Mouse (Mus musculus) brain, embryonic 14.5 days (tissue): ENCODE results near the gene Scfd2. TPM values are rescaled to one million over a fixed set of nuclear protein-coding genes. Genes with fewer than 3 reads are reported as not detected.

Experiments used
- DNase-seq: peaks from one replicate; pipeline ENCODE4 v3.0.0-alpha.2; 2011; ENCODE audit warnings: low read depth
- CTCF ChIP-seq: fragments of 200-500 bp; IDR thresholded peaks from 2 replicates; pipeline ENCODE4 v1.5.1; 2012; ENCODE audit warnings: inconsistent platforms, mild to moderate bottlenecking, moderate library complexity, borderline replicate concordance; ENCODE audit not compliant: insufficient read depth, insufficient read length; ENCODE audit errors: extremely low read depth
- POLR2A ChIP-seq: fragments of 200-500 bp; IDR thresholded peaks from 2 replicates; pipeline ENCODE4 v1.6.1; 2012; ENCODE audit warnings: mild to moderate bottlenecking, inconsistent platforms, borderline replicate concordance; ENCODE audit not compliant: poor library complexity, insufficient read depth, insufficient read length, severe bottlenecking; ENCODE audit errors: extremely low read depth
- polyA plus RNA-seq: library from polyadenylated mRNA; depleted of rRNA; stranded (reverse); fragments of >200 nt; gene quantifications from 2 replicates; pipeline ENCODE4 v1.2.3, GENCODE M21; 2012

Scfd2 gene
- polyA plus RNA-seq, 1 experiment, result 15.4 TPM

- no peak for DNase-seq
- no peak for TF ChIP-seq CTCF
- TF ChIP-seq POLR2A, result no peak
These were observed 140.2 kb downstream of the Scfd2 start for GRCm38 (mm10) chr5:74391346-74391745.

GRCm38 (mm10) chr5:74388849-74389248, 142.7 kb downstream of the Scfd2 start:
- TF ChIP-seq CTCF (no peak), POLR2A (no peak)
- peak; percentile 93 for DNase-seq

GRCm38 (mm10) chr5:74388101-74388500, 143.5 kb downstream of the Scfd2 start:
- DNase-seq, result peak; percentile 77
- TF ChIP-seq CTCF (no peak), POLR2A (no peak)

- no peak for TF ChIP-seq CTCF
- TF ChIP-seq POLR2A, result no peak
These were observed 144.2 kb downstream of the Scfd2 start for GRCm38 (mm10) chr5:74387143-74387886.

GRCm38 (mm10) chr5:74380045-74380444, 151.5 kb downstream of the Scfd2 start:
- no peak for DNase-seq
- TF ChIP-seq POLR2A (no peak), CTCF (no peak)

More at GRCm38 (mm10) chr5:74387143-74387886, 144.2 kb downstream of the Scfd2 start:
- no peak for DNase-seq

GRCm38 (mm10) chr5:74366710-74367101, 164.9 kb downstream of the Scfd2 start:
- DNase-seq, result no peak
- TF ChIP-seq POLR2A (no peak), CTCF (no peak)

- DNase-seq, result peak; percentile 54
- no peak for TF ChIP-seq POLR2A
- no peak for TF ChIP-seq CTCF
These were observed 165.4 kb downstream of the Scfd2 start for GRCm38 (mm10) chr5:74365984-74366709.

GRCm38 (mm10) chr5:74365408-74365807, 166.2 kb downstream of the Scfd2 start:
- TF ChIP-seq CTCF (no peak), POLR2A (no peak)
- DNase-seq, result peak; percentile 55

GRCm38 (mm10) chr5:74363296-74363695, 168.3 kb downstream of the Scfd2 start:
- TF ChIP-seq CTCF (no peak), POLR2A (no peak)
- no peak for DNase-seq

- TF ChIP-seq CTCF (no peak), POLR2A (no peak)
- no peak for DNase-seq
These were observed 170.0 kb downstream of the Scfd2 start for GRCm38 (mm10) chr5:74361531-74361930.

GRCm38 (mm10) chr5:74358033-74358432, 173.5 kb downstream of the Scfd2 start:
- TF ChIP-seq POLR2A, result no peak
- TF ChIP-seq CTCF, result no peak
- DNase-seq, result no peak
